Mouse (Mus musculus): Measurements from ENCODE around the gene Gnaq.

Gnaq gene

DNA sequence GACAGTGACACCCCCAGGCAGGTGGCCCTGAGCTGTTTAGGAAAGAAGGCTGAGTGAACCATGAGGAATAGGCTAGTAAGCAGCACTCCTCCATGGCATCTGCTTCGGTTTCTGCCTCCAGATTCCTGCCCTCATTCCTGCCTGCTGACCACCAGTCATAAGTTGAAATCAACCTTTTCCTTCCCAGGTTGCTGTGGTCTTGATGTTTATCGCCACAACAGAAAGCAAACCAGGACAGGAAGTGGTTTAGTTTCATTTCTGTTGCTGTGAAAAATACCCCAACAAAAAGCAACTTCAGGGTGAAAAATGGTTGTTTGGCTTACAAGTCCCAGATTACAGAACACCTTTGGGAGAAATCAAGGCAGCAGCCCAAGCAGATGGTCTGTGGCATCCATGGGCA is 249.8 kb downstream of the Gnaq start:
- peak; percentile 25 to 33 for DNase-seq

DNA sequence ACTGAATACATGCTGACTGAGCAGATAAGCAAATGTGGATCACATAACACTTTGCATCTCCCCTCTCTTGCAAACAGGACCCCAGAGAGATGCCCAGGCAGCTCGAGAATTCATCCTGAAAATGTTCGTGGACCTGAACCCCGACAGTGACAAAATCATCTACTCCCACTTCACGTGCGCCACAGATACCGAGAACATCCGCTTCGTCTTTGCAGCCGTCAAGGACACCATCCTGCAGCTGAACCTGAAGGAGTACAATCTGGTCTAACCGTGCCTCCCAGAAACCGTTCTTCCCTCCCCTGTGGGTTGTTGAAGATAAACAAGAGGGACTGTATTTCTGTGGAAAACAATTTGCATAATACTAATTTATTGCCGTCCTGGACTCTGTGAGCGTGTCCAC is 250.5 kb downstream of the Gnaq start:
- DNase-seq, result peak; percentile 6 to 8

DNA sequence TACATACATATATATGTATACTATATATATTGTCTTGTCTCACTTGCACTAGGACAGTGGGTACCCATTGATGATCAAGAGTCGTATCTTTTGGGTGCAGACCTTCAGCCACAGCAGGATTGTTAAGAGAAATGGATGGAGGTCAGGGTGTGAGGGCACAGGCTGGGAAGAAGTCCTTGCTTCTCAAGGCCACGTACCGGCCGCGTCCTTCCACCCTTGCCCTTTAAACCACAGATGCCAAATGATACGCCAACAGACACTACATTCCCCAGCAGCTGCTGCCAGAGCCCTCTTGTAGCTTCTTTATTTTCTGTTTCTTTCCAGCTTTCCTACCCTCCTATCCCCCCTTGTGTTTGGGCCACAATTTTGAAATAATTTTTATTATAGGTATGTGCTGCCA is 251.5 kb downstream of the Gnaq start:
- DNase-seq, result no peak

DNA sequence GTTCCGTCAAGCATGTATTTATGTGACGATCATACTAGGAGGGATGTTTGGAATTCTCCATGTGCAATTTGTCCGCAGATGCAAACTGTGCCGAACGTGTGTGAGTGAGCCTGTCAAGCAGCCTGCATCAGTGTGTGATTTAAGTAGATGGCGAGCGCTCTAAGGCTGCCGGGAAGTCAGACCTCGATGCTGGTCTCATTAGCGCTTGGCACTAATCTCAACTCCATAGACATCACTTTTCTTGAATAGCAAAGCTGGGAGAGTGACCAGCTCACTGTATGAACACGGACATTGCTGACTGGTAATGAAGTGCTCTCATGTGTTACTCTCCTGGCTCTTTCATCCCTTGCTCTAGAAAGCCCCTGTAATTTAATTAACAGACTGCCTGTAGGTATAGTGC is 252.3 kb downstream of the Gnaq start:
- no peak for DNase-seq

DNA sequence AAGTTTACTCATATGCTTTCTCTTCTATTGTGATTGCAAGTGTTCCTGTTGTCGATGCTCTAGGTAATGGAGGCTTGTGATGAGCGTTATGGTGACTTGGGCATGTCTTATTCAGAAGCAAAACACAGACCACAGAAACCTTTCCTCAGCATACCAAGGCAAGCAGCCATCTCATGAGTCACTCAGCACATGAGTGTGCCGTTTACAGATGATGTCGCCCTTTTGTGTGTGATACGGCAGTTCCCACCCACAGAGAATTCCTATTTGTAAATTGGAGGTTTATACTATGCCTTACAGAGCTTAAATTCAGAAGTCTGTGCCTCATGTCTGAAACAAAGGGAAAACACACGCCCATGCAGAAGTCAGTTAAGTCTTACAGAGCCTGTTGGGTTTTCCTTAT is 253.9 kb downstream of the Gnaq start:
- DNase-seq, result no peak

DNA sequence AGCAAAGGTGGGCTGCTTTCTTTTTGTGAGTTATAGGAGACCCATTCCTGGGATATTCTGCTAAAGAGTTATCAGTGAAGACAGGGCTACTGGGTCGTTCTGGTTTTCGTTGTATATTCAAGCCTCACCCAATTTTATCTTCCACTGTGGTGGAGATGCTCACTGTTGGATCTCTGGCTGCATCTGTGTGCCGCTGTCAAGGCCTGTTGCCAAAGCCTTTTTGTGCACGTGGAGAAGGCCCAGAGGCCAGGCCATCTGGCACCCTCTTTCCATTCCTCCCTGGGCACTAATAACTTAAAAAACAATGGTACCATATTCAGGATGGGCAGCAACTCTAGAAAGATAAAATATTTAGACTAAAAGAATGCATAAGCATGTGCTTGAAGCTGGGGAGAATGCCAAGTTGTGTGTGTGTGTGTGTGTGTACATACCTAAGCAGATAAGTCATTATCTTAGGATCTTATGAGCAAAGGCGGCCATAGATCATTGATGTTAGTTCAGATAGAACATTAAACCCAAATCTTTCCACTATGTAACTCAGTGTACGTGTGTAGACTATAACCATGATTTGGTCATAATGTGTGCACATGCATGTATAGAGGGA is 257.7 kb downstream of the Gnaq start:
- DNase-seq, result no peak

DNA sequence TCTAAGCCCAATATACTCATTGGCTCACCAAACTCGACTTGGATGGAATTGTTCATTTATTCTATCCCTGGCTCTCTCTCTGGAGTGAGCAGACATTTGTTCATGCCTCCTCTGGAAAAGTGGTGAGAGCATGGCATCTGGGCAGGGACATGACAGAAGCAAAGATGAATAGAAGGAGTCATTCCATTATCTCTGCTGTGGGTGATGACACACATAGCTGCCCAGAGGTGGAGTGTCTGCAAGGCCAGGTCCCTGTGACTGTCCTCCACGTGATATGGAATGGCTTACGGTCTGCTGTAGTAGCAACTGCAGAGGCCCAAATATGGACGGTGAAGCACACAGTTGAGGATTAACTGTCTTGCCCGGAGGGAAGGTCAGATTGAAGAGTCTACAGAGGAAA is 261.8 kb downstream of the Gnaq start:
- no peak for DNase-seq

DNA sequence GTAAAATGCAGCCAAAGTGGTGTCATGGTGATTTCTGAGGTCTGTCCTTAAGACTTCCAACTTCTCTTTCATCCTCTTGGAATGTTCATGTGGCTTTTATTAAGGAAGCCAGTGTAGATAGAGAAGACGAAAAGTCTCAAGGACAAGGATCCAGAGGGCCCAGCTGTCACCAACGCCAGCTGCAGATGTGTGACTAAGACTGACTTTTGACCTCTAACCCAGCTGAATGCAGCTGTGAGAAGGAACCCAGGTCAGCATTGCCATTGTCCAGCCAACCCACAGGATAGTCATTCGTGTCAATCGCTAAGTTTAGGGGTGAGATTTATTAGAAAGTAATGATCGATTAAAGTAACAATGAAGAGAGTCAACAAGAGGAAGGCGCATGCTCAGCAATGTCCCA is 270.5 kb downstream of the Gnaq start:
- DNase-seq, result no peak

DNA sequence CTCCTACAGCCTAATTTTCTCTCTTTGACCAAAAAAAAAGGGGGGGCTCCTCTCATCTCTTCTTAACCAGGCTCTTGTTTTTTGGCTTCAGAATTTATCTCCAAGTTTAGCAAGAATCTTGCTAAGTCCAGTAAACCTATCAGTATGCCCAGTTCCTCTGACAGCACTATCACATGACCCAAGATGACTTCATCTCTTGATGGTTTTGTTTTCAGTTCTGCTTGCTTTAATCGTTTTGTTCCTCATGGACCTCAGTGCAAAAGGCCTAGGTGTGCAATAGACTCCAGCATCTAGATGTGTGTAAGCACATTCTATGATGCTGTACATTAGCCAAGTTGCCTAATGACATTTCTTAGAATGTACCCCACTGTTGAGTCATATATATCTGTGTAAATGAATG is 275.1 kb downstream of the Gnaq start:
- DNase-seq, result no peak

DNA sequence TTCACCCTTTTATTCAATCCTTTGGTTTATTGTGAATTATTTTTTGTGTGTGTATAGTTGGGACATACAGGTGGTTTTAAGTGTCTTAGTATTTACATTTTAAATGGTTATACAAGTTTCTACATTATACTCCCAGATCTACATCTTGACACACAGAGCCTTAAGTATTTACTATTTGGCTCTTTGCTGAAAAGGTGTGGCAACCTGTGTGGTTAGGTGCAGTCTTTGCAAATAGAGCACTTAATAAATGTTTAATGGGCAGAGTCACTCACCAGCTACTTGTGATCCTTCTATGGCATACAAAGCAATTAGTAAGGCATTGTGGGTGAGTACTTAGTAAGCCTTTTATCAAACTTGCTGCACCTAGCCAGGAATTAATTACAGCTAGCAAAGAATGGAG is 278.7 kb downstream of the Gnaq start:
- no peak for DNase-seq

DNA sequence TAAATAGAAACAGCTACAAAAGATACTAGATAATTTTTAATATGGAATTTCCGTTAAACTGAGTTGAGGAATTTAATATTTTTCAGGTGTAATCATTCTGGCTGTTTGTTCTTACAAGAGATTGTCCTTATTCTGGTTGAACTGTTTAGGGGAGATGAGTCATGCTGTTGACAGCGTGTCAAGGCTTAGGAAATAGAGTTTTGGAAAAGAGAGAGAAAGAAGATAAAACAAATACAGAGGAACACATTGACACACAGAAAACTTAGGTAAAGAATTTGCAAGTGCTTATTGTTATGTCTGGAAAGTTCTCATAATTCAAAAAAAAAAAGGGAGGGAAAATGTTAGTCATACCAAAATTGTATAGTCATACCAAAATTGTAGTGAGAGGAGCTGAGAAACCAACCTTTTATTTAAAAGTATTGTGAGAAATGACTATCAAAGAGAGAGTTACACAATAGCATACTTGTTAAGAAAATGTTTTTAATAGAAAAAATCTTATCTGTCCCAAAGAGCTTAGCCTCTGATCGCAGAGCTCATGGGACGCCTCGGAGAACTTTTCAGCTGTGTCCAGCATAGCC is 285.5 kb downstream of the Gnaq start:
- no peak for DNase-seq

DNA sequence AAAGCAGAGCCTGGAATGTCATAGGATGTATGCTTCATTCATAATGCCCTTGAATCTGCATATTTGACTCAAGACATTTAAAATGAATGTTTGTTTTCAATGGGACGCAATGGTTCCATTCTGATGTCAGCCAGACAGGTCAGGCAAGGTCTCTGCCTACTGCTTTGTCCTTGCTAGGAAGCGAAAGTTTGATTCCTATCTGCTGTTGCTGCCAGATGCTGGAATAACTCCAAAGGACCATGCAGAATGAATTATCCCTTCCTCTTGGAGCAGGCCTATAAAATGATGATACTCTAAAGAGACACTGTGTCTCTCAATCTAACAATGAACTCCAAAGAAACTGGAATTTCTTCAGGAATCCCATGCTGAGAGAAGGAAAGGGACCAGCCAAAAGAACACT is 293.0 kb downstream of the Gnaq start:
- DNase-seq, result no peak

DNA sequence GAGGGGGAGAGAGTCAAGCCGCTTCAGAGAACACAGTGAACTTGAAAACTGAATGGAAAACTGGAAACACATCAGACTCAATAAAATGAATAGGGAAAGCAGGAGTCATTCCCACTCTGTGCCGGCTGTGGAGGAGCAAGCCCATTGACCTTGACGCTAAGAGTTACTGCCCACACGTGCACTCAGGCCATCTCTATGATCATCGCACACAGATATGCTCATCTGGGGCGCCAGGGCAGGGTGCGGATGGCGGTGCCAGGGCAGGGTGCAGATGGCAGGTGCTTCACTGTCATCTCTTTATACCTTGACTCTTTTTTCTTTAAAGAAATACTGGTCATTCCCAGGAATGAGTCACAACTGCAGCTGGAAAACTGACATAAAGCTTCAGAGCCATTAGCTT is 298.7 kb downstream of the Gnaq start:
- no peak for DNase-seq

DNA sequence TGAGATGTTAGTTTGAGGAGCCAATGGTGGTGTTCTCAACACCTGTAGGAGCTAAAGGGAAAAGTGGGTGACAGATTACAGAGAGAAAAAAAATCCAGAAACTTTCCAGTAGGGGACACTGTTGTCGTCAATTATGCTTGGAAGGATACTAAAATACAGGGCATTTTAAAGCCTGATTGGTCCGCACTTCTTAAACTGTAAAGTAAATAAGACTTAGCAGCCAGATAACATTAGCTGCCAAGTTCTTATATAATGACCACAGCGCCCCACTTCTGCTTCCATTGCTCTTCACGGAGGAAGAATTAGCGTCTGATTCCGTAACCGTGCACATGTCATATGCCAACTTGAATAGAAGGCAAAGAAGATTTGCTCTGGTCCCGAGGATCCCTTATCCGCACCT is 302.2 kb downstream of the Gnaq start:
- DNase-seq, result peak; percentile 11 to 12

DNA sequence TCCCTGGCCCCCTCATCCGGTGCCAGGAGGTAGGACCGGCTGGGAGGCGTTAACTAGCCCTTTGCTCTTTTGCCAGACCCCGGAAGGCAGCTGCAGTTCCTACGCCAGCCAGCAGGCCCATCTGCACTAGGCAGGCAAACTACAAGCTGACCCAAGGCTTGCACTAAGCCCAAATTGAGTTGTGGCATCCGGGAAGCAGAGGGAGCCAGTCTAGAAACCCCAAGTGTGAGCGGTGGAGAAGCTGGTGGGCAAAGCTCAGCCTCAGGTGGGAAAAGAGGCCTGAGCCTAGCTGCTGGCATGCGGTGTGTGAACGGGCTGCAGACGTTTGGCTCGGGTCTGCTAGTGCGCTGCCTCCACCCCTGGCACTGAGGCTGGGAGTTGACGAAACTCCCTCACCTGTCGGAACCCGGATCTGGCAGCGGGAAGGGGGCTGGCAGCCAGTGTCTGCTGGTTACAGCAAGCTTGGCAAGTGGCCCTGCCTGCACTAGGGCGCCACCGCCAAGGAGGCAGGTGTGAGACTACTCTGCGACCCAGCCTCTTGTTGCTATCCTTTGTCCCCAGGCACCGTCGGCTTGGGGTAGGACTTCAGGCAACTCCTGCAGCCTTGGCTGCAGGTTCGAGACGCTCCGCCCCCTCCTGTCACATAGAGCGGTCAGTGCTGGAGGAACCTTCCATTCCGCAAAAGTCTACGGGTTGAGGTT is 303.1 kb downstream of the Gnaq start, which contains the start of gene Gna14:
Gna14 (plus strand) TSS at position 232 of the 701 bp plus-strand sequence.
- peak; percentile 71 to 72 for DNase-seq

DNA sequence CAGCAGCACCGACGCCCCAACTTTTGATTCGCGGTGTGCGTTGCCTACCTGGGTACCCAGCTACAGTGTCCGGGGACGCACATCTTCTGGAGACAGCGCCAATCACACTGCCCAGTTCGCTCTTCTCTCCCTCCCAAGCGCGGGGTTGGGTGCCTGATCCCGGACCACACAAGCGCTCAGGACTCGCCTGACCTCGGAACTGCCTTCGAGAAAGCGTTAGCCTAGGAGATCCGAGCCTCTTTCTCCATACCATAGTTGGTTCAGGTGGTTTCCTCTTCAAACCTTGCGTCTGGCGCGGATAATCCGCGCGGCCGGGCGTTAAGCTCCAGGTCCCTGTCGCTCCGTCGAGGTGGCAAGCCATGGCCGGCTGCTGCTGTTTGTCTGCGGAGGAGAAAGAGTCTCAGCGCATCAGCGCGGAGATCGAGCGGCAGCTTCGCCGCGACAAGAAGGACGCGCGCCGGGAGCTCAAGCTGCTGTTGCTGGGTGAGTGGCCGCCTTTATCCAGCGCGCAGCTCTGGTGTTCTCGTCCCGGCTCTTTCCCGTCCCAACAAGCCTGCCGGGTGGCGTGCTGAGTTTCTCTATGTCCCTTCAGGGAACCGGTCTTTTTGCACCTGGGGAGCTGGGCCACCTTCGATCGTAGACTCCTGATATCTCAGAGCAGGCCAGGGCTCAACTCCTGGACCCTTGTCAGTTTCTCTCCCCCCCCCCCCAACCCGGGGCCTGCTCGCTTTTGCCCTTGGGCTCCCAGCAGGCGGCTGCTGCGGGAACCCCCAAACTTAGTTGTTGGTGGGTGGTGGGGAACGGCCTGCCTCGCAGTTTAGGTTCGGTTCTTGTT is 303.9 kb downstream of the Gnaq start:
- peak; percentile 5 to 13 for DNase-seq

Measured in B cell, adult 2 months (primary cell).